Mouse (Mus musculus) kidney, adult 9 months (tissue): Measurements from ENCODE around the gene Rln3.
A peak's percentile ranks its signal among the peaks of the same experiment; 100 is the strongest.

Experiments
- DNase-seq: peaks from one replicate; pipeline ENCODE4 v3.0.0; 2022

The Rln3 gene

DNA sequence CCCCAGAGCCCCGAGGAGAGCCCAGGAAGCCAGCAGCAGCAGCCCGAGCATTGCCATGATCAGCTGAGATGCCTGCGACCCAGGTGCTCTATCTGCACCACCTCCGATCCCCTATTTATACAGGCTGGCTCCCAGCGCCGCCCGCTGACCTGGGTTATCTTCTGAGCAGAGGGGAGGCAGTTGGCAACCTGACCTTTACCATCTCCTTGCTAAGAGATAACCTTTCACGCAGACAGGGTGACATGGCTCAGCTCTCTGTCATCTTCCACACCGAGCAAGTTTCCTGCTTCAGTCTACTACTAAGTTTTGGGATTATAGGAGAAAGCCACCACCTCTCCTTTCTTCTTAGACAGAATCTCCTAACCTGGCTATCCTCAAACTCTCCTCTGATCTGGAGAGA lies at the start of gene Rln3:
Rln3 (minus strand) TSS at position 101 of the 400 bp plus-strand sequence.
- DNase-seq: no peak

DNA sequence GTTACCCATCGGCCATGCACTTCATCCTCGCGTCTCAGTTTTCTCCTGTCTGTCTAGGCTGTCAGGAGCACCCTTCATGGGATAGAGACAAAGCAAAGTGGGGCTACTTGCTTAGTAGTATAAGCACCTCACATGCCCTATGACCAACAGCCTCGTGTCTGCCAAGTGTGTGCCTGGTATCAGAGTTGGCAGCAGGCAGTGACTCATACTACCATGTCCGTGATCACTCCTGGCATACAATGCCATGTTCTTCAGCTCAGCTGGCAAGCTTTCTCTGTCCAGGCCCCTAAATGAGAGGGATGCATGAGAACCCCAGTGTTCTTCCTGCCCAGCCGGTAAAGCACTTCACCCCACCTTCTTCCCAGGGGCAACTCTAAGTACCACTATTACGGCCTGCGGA lies 45.8 kb upstream of the Rln3 start:
- DNase-seq: no peak

DNA sequence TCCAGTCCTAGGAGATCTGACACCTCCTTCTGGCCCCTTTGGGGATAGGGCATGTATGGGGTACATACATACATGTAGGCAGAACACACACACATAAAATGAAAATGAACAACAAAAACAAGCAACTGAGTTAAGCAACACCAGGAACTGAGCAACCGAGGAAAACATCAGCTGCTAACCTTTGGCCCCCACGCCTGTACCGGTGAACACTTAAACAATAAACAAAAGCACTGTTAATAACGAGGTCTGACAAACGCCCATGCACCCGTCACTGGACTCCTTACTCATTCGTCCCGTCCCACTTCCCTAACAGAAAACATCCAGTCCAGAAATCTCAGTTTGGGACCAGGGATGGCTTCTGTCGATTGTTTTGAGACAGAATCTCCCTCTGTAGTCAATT lies 44.5 kb upstream of the Rln3 start:
- no peak for DNase-seq

DNA sequence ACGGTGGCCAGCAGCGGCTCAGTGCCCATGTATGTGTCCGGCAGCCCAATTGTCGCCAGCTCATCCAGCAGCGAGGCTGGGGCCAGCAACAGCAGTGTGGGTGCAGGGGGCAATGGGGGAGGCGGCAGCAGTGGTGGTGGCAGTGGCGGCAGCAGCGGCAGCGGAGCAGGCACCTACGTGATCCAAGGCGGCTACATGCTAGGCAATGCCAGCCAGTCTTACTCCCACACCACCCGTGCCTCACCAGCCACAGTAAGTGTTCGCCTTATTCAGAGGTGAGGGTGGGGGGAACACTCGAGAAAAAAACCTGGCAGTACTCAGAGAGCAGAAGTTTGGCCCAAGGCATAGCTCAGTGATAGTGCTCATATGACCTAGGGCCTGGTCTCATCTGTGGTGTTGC lies 43.0 kb upstream of the Rln3 start:
- DNase-seq: no peak

DNA sequence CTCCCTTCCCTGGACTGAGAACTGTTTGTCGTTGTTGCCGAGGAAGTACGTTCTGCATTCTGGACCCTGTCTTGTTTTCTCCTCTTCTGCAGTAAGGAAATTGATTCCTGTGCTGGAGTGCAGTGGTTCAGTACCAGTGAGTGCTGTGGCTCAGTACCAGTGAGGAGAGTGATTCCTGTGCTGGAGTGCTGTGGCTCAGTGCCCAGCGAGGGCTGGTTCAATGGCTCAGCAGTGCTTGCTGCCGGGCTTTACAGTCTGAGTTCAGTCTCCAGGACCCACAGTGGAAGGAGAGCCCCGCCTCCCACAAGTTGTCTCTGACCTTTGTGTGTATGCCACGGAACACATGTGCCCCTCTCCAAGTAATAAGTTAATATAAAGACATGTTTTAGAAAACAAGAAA lies 42.4 kb upstream of the Rln3 start:
- DNase-seq: peak; percentile 59

DNA sequence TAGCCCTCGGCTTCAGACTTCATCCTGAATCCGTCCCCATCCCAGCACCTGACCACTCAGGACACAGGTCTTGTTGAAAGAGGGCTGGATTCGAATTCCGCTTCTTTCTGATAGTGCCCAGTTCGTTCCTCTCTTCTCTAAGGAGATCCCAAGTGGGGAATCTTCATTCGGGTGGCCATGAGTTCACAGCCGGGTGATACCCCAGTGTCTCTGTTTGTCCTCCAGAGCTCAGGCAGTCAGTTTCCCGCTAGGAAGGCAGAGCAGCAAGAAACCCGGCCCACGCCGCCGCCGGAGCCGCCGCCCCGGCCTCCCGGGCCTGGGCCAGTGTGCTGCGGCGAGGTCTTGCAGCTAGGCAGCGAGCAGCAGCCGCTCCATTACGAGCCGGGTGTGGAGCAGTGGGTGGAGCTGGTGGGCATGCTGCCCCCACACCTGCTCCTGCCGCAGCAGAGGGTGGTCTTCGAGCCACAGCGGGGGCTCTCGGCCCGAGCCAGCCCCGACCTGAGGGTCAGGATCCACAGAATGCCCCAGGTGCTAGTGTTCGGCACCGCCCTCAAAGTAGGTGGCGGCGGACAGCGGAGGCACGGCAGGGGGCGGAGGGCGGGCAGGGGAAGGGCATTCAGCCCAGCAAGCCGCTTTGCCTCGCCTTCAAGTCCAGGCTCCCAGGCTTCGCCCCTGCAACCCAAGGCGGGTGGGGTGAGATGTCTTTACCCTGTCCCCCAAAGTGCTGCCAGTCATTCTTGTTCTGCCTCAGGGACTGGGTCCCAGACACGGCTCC lies 39.7 kb upstream of the Rln3 start:
- peak; percentile 52 for DNase-seq

DNA sequence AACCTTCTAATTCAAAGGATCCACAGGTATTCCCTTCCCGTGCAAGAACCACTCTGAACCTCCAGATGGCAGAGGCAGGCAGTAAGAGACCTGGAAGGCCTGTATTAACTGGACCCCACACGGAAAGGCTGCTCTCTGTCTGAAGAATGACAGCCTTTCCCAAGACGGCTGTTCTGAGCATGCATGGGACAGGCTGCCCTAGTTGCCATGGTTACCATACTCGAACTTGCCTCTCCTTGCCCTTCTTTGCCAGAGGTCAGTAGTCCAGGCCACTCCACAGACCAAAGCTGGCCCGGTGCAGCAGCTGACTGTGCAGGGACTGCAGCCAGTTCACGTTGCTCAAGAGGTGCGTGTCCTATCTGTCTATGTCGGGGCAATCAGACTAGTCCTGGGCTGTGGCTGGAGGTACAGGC lies 39.0 kb upstream of the Rln3 start:
- peak; percentile 90 for DNase-seq

DNA sequence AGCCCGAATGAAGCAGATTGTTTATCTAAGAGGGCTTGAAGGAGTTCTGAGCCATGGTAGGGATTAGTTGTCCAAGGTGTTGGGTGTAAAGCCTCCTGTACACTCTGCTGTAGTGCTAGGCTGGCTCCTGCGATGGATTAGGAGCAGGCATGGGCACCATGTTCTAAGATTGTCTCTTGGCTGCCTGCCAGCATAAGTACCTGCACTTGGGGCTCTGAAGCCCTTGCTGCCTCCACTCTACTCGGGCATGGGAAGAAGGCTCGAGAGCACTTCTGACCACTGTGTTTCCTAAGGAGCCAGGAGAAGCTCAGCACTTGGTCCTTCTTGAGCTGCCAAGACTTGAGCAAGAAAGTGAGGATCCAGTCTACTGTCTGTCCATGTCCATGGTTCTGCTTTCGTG lies 34.4 kb upstream of the Rln3 start:
- no peak for DNase-seq

DNA sequence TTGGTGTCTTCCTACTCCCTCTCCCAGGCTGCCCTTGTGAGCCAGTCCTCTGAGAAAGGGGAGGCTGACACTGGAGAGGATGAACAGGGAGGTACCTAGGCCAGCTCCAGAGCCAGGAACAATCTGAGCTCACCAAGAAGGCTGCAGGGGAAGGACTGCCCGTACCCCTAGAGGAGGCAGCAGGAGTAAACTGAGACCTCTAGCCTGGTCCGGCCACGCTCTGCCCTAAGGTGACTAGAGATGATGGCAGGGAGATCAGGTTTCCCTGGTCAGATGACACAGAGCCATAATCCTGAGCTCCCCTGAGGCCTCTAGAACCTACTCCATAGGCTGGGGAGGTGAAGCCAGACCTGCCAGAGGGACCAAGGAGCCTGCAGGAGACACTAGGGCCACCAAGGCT lies 32.0 kb upstream of the Rln3 start:
- no peak for DNase-seq

DNA sequence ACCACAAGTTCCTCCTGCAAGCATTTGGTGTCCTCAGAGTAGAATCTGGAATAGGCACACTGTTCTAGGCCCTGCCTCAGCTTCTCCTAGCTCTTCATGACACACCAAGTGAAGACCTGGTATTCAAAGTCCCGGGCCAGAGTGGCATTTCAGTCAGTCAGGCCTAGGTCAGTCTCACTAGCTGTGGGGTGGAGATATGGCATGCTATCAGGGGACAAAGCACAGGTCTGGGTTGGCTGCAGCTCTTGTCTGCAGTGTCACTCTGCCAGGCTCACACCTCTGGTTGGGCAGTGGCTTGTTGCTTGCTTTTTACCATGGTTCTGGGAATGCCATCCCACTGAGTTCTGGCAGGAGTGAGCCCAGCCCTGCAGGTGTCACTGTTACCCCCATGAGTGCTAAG lies 31.6 kb upstream of the Rln3 start:
- DNase-seq: no peak

DNA sequence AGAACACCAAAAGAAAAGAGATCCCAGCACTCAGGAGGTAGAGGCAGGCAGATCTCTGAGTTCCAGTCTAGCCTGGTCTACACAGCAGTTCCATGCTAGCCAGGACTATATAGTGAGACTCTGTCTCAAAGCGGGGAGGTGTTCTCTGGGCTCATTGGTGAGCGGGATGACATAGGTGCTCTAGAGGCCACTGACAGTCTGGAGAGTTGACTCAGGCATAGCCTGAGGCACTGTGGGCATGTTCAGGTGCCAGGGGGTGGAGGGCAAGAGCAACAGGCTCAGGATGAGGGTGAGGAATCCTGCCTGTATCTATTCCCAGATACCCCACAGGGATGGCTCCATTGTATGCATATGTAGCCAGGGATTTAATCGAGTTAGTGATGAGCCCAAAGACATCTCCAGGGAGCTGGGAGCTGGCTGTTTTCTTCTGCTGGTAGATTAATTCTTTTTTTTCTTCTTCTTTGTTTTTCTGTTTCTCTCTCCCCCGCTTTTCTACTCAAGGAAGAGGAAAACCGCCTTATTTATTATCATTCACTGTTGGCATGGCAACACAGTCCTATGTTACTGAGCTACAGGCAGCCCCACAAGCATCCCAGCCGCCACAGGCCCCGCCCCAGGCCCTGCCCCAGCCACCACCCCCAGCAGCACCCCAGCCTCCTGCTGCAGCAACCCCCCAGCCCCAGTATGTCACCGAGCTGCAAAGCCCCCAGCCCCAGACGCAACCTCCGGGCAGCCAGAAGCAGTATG lies 28.6 kb upstream of the Rln3 start:
- no peak for DNase-seq

DNA sequence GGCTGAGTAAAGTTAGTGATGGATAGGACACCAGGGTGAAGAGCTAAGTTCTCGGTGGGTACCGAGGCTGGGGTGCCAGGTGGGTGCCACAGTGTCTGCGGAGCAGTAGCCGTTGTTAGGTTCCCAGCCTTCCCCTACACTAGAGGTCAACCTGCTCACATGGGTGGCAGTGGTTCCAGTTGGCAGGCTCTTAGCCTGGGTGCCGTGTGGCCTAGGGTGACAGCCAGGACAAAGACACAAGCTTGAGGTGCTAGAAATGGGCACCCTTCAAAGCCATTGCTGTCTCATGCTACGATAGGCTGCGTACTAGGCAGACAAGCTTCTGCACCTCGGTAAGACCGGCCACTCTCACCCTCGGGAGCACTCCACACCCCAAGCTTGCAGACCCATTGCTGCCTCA lies 27.5 kb upstream of the Rln3 start:
- no peak for DNase-seq

DNA sequence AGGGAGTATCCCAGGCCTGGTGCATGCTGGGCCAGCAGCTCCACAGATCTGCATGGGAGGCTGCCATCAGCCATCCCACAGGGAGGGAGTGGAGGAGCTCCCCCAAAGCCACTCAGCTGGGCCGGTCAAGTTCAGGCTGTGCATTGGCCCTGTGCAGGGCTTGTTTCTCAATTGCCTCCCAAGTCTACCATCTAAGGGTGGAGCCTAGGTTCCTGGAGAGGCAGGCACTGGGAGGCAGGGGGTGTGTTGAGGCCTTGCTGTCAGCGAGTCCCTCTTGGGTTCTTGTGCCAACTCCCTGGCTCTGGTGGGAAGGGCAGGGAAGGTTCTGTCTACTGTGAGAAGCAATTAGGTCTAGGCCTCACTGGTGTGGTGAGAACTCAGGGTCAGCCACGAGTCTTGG lies 27.1 kb upstream of the Rln3 start:
- DNase-seq: no peak

DNA sequence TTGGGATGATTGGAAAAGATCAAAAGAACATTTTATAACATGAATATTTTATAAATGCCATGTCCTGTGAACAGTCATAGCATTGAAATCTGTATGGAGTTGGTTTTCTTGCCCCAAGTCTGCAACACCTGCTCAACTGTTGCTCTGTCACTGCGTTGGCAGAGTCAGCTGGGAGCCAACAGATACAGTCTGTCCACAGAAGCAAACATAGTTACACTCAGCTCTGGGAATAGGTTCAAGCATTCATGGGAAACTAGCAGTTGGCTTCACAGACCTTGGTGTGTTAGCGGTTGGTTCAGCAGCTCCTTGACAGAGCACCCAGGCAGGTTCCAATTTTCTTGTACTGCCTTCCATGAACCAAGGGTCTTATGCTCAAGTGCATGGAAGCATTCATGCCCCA lies 25.9 kb upstream of the Rln3 start:
- DNase-seq: no peak

DNA sequence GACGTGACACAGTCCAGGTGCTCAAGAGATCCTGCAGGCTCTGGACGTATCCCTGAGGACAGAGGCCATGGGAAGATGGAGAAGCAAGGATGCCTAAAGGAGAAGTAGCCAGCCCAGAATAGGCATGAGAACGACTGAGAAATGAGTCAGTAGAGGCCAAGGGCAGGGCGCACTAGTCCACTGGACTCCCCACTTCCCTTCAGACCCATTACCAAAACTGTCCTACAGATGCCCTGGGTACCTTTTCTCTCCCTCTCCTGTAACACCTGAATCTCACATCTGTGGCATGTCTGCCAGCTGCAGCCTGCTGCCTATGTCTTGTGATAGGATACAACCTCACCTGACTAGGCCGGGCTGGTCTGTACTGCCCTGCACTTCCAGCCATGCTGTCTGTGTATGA lies 25.4 kb upstream of the Rln3 start:
- DNase-seq: no peak

DNA sequence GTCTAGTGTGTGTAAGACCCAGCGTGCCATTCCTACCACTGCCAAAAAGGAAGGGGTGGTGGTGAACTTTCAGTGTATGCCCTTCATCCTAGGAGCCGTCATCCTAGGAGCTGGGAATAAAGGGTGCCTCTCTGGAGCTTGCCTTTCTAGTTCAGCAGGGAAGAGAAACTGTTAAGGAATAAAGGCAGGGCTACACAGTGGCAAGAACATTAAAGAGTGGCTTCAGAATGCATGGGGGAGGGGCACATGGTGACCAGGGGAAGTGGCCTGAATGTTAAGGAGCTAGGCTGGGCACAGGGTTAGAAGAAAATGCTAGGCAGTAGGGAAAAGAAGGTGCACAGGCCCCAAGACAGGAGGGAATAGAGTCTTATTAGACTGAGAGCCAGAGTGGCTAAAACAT lies 24.9 kb upstream of the Rln3 start:
- DNase-seq: peak; percentile 21

DNA sequence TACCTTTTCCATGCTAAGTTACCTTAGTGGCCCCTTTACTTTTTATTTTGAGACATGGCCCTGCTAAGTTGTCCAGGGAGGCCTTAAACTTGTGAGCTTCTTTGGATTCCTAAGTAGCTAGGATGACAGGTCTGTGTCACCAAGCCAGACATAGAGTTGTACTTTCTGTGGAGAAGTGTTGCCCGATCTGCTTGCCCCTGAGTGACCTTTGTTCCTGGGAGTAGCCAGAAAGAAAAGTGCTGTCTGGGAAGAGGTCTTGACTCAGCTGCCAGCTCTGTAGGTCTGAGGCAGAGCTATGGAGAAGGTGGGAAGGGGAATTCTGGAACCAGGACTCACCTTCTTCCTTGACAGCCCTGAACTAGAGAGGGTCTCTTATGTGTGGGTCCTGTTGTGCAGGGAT lies 24.4 kb upstream of the Rln3 start:
- peak; percentile 62 for DNase-seq

DNA sequence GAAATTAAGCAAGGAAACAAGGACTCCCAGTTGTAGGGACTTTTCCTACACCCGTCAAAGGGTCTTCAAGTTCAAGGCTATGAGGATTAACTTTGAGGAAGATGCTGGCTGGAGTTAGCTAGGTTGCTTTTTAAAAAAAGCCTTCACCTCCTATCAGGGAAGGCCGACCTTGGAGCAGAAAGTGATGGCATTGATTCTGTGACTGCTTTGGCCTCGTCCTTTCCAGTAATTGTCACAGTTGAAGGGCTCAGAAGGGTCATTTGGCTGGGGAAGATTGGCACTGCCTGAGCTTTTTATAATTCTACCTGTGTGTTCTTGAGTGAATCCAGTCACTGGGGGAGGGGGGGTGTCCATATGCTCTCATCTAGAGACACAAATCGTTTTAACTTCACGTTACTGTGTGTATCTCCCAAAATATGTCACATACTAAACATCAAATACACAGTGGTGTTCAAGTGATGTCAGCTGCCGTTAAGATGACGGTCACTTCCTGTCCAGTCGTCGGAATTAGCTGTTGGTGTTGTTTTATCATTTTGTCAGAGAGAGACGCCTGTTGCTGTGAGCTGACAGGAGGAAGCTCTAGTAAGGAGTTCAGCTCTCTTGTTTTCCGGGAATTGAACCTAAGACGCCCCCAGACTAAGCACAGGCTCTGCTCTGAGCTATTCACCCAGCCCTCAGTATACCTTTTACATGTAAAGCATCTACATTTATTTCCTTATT lies 23.7 kb upstream of the Rln3 start:
- no peak for DNase-seq

DNA sequence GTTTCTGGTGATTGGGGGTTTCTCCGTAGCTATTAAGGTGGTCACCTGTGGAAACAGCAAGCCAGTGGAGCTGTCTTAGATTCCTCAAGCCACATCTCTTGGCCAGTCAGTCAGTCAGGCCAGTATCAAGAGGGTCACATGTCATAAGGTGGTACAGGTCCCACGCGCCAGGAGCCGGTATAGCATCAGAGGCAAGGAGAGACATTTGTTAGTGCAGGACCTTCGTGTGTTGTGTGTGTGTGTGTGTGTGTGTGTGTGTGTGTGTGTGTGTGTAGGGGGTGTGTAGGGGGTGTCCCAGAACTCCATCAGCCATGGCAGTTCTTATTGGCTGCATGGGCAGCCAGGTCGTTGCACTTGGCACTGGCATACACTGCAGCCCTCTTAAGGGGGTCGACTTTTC lies 23.1 kb upstream of the Rln3 start:
- no peak for DNase-seq

DNA sequence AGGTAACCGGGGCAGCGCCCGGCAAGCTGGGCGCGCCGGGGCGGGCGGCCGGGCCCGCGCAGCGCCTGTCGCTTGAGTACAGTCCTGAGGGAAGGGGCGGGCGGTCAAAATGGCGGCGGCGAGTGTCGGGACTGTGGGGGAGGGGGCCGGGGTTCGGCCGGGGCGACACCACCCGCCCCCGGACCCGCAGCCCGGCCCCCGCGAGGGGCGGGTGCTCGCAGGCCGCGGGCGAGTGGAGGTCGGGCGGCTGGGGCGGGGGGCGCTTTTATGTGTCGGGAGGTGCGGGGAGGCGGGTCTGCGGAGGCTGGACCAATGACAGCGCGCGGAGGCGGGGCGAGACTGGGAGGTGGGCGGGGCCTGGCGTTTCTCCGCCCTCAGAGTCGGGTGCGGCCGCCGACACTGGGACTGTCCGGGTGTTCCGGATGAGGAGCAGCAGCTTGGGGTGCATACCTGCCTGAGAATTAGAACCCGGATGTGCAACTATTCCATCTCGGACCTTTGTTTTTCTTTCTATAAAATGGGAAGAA lies 22.3 kb upstream of the Rln3 start:
- DNase-seq: peak; percentile 97

DNA sequence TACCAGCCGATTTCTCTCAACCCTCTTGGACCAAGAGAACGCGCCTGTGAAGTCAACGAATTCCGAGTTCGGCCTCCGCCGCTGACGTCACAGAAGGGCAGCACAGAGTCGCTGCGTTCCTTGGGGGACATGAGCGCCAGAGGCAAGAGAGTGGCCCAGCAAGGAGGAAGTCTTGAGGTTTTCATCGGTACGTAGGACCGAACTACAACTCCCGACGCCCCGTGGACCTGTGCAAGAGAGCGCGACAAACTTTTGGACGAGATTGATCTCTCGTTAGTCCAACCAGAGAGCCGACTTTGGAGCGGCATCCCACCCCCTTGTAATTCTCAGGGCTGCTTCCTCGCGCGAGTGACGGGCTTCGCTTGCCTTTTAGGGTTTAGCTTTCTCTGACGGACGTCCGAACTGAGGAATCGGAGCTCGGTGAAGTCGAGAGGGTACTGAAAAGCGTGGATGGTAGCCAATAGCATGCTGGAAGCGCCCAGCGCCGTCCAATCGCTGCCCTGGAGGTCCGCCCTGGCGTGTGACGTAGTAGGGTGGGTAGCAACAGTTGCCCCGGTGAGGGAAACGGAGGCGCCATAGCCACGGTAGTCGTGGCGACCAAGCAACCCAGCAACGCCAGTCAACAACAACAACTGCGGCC lies 21.6 kb upstream of the Rln3 start, which contains the start of gene Rfx1:
Rfx1 (plus strand) TSS at position 544 of the 640 bp plus-strand sequence.
- peak; percentile 100 for DNase-seq

DNA sequence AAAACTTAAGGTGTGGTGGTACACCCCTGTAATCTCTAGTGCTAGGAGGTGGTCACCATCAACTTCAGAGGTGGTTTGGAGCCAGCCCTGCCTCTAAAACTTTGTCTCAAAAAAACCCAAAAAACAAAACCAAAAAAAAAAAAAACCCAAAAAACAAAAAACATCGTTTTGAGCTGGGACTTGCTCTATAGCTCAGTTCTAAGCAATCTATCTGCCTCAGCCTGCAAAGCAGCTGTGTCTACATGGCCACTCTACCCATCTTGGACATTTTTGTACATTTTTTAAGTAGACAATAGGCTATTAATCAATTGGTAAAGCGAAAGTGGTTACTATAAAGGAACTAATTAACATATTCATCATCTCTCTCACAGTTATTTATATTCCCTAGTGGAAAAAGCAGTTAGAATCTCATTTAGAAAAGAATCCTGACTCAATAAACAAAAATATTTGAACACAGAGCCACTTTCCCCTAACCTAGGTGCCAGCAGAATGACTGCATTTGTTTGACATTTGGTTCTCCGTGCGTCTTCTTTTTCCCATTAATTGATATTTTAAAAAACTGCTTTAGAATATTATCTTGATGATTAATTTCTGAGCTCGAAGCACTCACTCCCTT lies 20.8 kb upstream of the Rln3 start:
- no peak for DNase-seq

DNA sequence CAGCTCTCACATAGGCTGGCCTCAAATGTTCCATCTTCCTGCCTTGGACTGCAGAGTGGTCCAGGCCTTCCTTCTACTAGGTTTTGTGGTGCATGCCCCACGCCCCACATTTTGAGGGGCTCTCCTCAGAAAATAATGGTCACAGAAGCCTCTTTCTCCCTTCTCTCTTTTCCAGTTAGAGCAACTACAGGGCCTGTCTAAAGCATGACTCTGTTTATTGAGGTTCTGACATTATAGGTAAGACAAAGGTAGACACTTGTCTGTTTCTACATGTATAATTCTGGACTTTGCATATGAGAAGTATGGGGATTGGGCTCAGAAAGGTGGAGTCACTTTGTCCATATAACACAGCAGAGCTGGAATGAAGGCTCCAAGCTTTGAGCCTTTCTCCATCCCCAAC lies 20.2 kb upstream of the Rln3 start, which contains the start of gene Gm10643:
Gm10643 (minus strand) TSS at position 101 of the 400 bp plus-strand sequence.
- no peak for DNase-seq
